Mouse (Mus musculus) heart, embryonic 15.5 days (tissue): ENCODE data around the gene Cdc14b. TPM values are rescaled to one million over a fixed set of nuclear protein-coding genes. Genes with fewer than 3 reads are reported as not detected.

Experiments
- ATAC-seq: fragments of 200-750 bp; cut with Nextera tagmentation; replicated peaks from 2 replicates; pipeline ENCODE4 v1.8.0; 2017; ENCODE audit warnings: low read depth, moderate TSS enrichment; ENCODE audit not compliant: insufficient number of reproducible peaks, insufficient read depth, low FRiP score
- H3K27ac ChIP-seq: fragments of 300-500 bp; sonication (generic); 2 replicates; pipeline ENCODE4 v1.5.1; 2015; ENCODE audit warnings: mild to moderate bottlenecking, inconsistent platforms
- H3K27me3 ChIP-seq: fragments of 300-500 bp; sonication (generic); 2 replicates; pipeline ENCODE4 v1.6.1; 2015; ENCODE audit warnings: inconsistent platforms
- H3K36me3 ChIP-seq: fragments of 300-500 bp; sonication (generic); 2 replicates; pipeline ENCODE4 v1.6.1; 2015; ENCODE audit warnings: mild to moderate bottlenecking, inconsistent platforms
- H3K4me1 ChIP-seq: fragments of 300-500 bp; sonication (generic); replicated peaks from 2 replicates; pipeline ENCODE4 v1.6.1; 2015; ENCODE audit warnings: inconsistent platforms
- H3K4me2 ChIP-seq: fragments of 300-500 bp; sonication (generic); 2 replicates; pipeline ENCODE4 v1.6.1; 2015; ENCODE audit warnings: inconsistent platforms, mild to moderate bottlenecking, moderate library complexity
- H3K4me3 ChIP-seq: fragments of 300-500 bp; sonication (generic); 2 replicates; pipeline ENCODE4 v1.5.1; 2015; ENCODE audit warnings: mild to moderate bottlenecking, inconsistent platforms
- H3K9ac ChIP-seq: fragments of 300-500 bp; sonication (generic); 2 replicates; pipeline ENCODE4 v1.6.1; 2015; ENCODE audit warnings: mild to moderate bottlenecking, inconsistent platforms
- H3K9me3 ChIP-seq: fragments of 300-500 bp; sonication (generic); replicated peaks from 2 replicates; pipeline ENCODE4 v1.6.1; 2016; ENCODE audit warnings: inconsistent platforms
- WGBS: fragments of 180-500 bp; shearing (Covaris S2); methylation state at CpG from one replicate; pipeline ENCODE4 v1.1.7; 2015; ENCODE audit warnings: mixed read lengths; 5-methylcytosine and 5-hydroxymethylcytosine counted together
- polyA plus RNA-seq: library from polyadenylated mRNA; unstranded; fragments of >200 nt; fragmentation: Nextera tagmentation; extraction: Ambion mirVana; gene quantifications from 2 replicates; pipeline ENCODE4 v1.2.1, GENCODE M21; 2015

Gene Cdc14b
- polyA plus RNA-seq, 1 experiment from 2014 or later = 12.1 TPM

GRCm38 (mm10) chr13:64235062-64235715 is 39.9 kb downstream of the Cdc14b start:
- no peak for ATAC-seq
- Histone ChIP-seq H3K4me2 (no peak overlapping the region), H3K27ac (peak overlapping the region; percentile 25; the same call in 1 of the 2 replicates), H3K9ac (no peak overlapping the region), H3K4me3 (no peak overlapping the region), H3K27me3 (no peaks in the 10 kb centered on the region), H3K36me3 (no peaks in the 10 kb centered on the region), H3K4me1 (peaks cover 26% of the 10 kb centered on the region), H3K9me3 (no peaks in the 10 kb centered on the region)
- WGBS = 53% methylated on average over 4 of the region's 4 CpGs

GRCm38 (mm10) chr13:64233139-64233538 is 42.0 kb downstream of the Cdc14b start:
- Histone ChIP-seq H3K9me3 (no peaks in the 10 kb centered on the region), H3K4me1 (peaks cover 23% of the 10 kb centered on the region), H3K27me3 (no peaks in the 10 kb centered on the region), H3K4me3 (no peak overlapping the region), H3K36me3 (no peaks in the 10 kb centered on the region), H3K9ac (no peak overlapping the region), H3K4me2 (no peak overlapping the region), H3K27ac (no peak overlapping the region)
- no peak for ATAC-seq
- WGBS = 75% methylated on average over 4 of the region's 4 CpGs

DNA sequence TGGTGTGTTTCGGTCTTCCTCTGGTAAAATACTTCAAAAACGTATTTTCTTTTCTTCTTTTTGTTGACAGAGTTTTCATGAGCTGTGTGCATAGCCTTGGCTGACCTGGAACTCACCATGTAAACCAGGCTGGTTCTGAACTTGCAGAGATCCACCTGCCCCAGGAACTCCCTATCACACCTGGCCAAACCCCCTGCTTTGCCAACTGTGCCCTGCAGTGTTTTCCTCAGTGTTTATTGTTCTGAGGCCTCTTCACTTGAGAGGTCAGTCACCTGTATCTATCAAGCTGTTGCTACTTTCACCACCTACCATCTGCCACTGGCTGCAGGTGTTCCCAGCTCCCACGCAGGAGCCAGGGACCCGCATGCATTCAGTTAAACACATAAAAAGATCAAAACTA is 48.4 kb downstream of the Cdc14b start:
- no peaks in the 10 kb centered on the region for H3K9me3 ChIP-seq
- no peak overlapping the region for H3K27ac ChIP-seq
- no peaks in the 10 kb centered on the region for H3K36me3 ChIP-seq
- no peaks in the 10 kb centered on the region for H3K27me3 ChIP-seq
- WGBS = 88% methylated on average over 4 of the region's 4 CpGs
- H3K4me1 ChIP-seq = peaks cover 5% of the 10 kb centered on the region; the same call in 1 of the 2 replicates
- H3K4me3 ChIP-seq = no peak overlapping the region
- H3K4me2 ChIP-seq = no peak overlapping the region
- ATAC-seq = no peak
- H3K9ac ChIP-seq = no peak overlapping the region

DNA sequence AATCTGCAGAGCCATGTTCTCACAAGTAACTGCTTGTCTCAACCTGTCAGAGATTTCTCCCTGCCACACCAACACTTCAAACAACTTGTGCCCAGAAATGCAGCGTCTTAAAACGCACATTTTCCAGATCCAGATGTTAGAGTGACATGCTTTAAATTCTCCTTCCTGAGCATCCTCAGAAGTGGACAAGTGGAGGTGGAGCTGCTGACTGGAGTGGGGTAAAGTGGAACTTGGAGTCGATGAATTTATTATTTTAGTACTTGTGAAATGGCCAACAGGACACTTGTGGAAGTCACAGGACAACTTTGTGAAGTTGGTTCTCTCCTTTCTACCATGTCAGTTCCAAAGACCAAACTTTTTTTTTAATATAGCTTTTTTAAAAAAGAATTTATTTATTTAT is 49.4 kb downstream of the Cdc14b start:
- no peaks in the 10 kb centered on the region for H3K9me3 ChIP-seq
- H3K27ac ChIP-seq = no peak overlapping the region
- no peak overlapping the region for H3K4me2 ChIP-seq
- no peaks in the 10 kb centered on the region for H3K27me3 ChIP-seq
- H3K36me3 ChIP-seq = no peaks in the 10 kb centered on the region
- no peak for ATAC-seq
- WGBS = 55% methylated on average over 3 of the region's 3 CpGs
- H3K9ac ChIP-seq = no peak overlapping the region
- peaks cover 5% of the 10 kb centered on the region; the same call in 1 of the 2 replicates for H3K4me1 ChIP-seq
- no peak overlapping the region for H3K4me3 ChIP-seq

- Histone ChIP-seq H3K36me3 (no peaks in the 10 kb centered on the region), H3K9me3 (no peaks in the 10 kb centered on the region), H3K4me3 (no peak overlapping the region), H3K27ac (no peak overlapping the region), H3K4me2 (no peak overlapping the region), H3K9ac (no peak overlapping the region), H3K27me3 (no peaks in the 10 kb centered on the region), H3K4me1 (no peaks in the 10 kb centered on the region)
- 89% methylated on average over 5 of the region's 5 CpGs for WGBS
- ATAC-seq = no peak
Measured at GRCm38 (mm10) chr13:64214891-64215290, 60.2 kb downstream of the Cdc14b start.

GRCm38 (mm10) chr13:64211995-64212603 is 63.0 kb downstream of the Cdc14b start:
- Histone ChIP-seq H3K36me3 (no peaks in the 10 kb centered on the region), H3K9me3 (no peaks in the 10 kb centered on the region), H3K4me2 (no peak overlapping the region), H3K9ac (no peak overlapping the region), H3K4me3 (no peak overlapping the region), H3K27ac (no peak overlapping the region), H3K27me3 (no peaks in the 10 kb centered on the region), H3K4me1 (no peaks in the 10 kb centered on the region)
- ATAC-seq = no peak
- WGBS = 81% methylated on average over 5 of the region's 5 CpGs

DNA sequence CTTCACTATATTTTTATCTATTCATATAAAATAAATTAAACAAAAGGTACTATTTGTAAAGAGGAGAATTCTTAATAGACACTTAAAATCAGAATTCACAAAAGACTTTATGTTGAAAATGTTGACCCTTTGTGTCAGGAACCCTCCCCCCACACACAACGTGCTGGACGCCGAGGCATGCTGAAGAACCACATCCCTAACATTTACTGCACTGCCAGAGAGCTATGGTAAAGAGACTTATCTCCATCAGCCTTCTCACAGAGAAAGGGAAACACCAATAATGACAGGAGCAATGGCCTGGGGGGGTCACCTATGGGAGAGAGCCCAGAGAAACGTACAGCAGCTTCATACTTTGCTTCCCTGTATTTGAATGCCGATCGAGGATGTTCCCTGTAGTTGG is 66.9 kb downstream of the Cdc14b start:
- H3K4me3 ChIP-seq = no peak overlapping the region
- 91% methylated on average over 6 of the region's 6 CpGs for WGBS
- no peak for ATAC-seq
- no peaks in the 10 kb centered on the region for H3K4me1 ChIP-seq
- no peaks in the 10 kb centered on the region for H3K27me3 ChIP-seq
- no peak overlapping the region for H3K4me2 ChIP-seq
- no peaks in the 10 kb centered on the region for H3K36me3 ChIP-seq
- no peak overlapping the region for H3K27ac ChIP-seq
- H3K9ac ChIP-seq = no peak overlapping the region
- H3K9me3 ChIP-seq = no peaks in the 10 kb centered on the region

- Histone ChIP-seq H3K9ac (no peak overlapping the region), H3K4me1 (no peaks in the 10 kb centered on the region), H3K27ac (no peak overlapping the region), H3K27me3 (no peaks in the 10 kb centered on the region), H3K36me3 (no peaks in the 10 kb centered on the region), H3K4me2 (no peak overlapping the region), H3K9me3 (no peaks in the 10 kb centered on the region), H3K4me3 (no peak overlapping the region)
- WGBS = 49% methylated on average over 2 of the region's 2 CpGs
- no peak; the same call in 1 of the 2 replicates for ATAC-seq
Measured at GRCm38 (mm10) chr13:64205186-64205585, 69.9 kb downstream of the Cdc14b start.

GRCm38 (mm10) chr13:64204726-64205125 is 70.4 kb downstream of the Cdc14b start:
- Histone ChIP-seq H3K27ac (no peak overlapping the region), H3K36me3 (no peaks in the 10 kb centered on the region), H3K9ac (no peak overlapping the region), H3K9me3 (no peaks in the 10 kb centered on the region), H3K4me3 (no peak overlapping the region), H3K27me3 (no peaks in the 10 kb centered on the region), H3K4me2 (no peak overlapping the region), H3K4me1 (no peaks in the 10 kb centered on the region)
- no peak for ATAC-seq
- 52% methylated on average over 2 of the region's 2 CpGs for WGBS

GRCm38 (mm10) chr13:64200911-64201310 is 74.2 kb downstream of the Cdc14b start:
- H3K4me2 ChIP-seq = no peak overlapping the region
- no peaks in the 10 kb centered on the region for H3K27me3 ChIP-seq
- WGBS = 73% methylated on average over 4 of the region's 4 CpGs
- H3K9ac ChIP-seq = no peak overlapping the region
- no peak overlapping the region for H3K27ac ChIP-seq
- H3K9me3 ChIP-seq = no peaks in the 10 kb centered on the region
- no peak overlapping the region for H3K4me3 ChIP-seq
- no peak for ATAC-seq
- no peaks in the 10 kb centered on the region for H3K4me1 ChIP-seq
- H3K36me3 ChIP-seq = 0 out of 2 replicates have a peak, but pooled peaks cover 4% of the 10 kb centered on the region

- Histone ChIP-seq H3K9me3 (no peaks in the 10 kb centered on the region), H3K27ac (no peak overlapping the region), H3K4me2 (no peak overlapping the region), H3K27me3 (no peaks in the 10 kb centered on the region), H3K4me1 (no peaks in the 10 kb centered on the region), H3K36me3 (0 out of 2 replicates have a peak, but pooled peaks cover 8% of the 10 kb centered on the region), H3K9ac (no peak overlapping the region), H3K4me3 (no peak overlapping the region)
- WGBS = 85% methylated on average over 4 of the region's 4 CpGs
- no peak for ATAC-seq
Measured at GRCm38 (mm10) chr13:64198310-64198709, 76.8 kb downstream of the Cdc14b start.

- no peak for ATAC-seq
Measured at GRCm38 (mm10) chr13:64197899-64198298, 77.2 kb downstream of the Cdc14b start.

More at GRCm38 (mm10) chr13:64197899-64198298, 77.2 kb downstream of the Cdc14b start:
- no peak overlapping the region for H3K9ac ChIP-seq
- H3K27ac ChIP-seq = no peak overlapping the region
- 78% methylated on average over 6 of the region's 6 CpGs for WGBS
- H3K36me3 ChIP-seq = 0 out of 2 replicates have a peak, but pooled peaks cover 8% of the 10 kb centered on the region
- H3K27me3 ChIP-seq = no peaks in the 10 kb centered on the region
- H3K4me2 ChIP-seq = no peak overlapping the region
- H3K9me3 ChIP-seq = no peaks in the 10 kb centered on the region
- no peaks in the 10 kb centered on the region for H3K4me1 ChIP-seq
- H3K4me3 ChIP-seq = no peak overlapping the region
